Mouse (Mus musculus) 3134 (cell line): ENCODE results near the gene Wrap53.

Source experiments
- DNase-seq: peaks from one replicate; pipeline ENCODE4 v3.0.0-alpha.2; 2011; ENCODE audit warnings: low spot score; ENCODE audit not compliant: insufficient read length; ENCODE audit errors: extremely low read depth

Gene Wrap53

GRCm38 (mm10) chr11:69603516-69603915, 23.5 kb upstream of the Wrap53 start:
- no peak for DNase-seq

DNA sequence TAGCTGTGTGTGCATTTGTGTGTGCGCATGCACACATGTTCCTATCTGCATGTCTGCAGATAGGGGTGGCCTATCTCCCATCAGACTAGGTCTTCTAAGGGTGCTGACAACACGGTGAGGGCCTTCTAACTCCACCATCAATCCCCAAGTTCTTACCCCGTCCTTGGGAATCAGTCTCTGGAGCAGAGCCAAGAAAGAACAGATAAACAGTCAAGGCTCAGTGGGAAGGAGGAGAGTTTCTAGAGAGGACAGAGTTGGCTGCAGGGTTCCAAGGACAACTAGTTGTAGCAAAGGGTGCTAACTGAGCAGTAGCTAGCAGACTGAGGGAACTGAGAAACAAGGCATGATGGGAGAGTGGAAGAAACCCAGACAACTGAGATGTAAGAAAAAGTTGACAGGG, 21.7 kb upstream of the Wrap53 start:
- no peak for DNase-seq

DNA sequence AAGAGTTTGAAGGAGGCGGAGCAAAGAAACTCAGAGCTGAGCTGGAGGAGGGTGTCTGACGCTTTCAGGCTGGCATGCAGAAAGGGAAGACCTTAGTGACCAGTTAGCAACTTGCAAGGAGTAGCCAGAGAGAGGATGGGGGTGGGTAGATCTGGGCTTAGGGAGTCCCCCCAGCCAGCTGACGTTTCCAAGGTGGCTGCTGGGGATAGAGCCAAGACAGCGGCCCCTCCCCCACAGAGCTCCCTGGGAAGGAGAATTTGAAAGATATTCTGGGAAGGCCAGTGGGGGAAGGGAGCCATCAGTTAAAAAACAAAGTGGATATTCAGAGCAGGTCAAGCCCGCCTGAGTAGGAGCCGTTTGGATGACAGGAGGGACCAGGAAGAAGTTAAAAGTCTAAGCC, 20.0 kb upstream of the Wrap53 start:
- DNase-seq: no peak

DNA sequence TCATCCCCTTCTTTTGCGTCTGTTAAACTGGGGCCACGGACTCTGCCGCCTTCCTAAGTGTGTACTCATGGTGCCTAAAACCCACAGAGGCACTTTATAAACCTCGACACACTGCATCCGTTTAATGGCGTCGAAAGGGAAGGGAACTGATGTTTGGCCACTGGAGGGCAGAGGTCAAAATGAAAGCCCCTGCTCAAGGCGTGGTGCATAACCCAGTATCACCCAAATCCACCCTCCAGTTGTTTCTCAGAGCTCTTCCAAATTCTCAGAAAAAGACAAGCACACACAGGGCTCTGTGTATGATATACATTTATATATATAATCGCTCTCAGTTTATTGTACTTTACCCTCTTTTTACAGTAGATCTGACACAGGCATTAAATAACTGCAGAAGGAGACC, 19.4 kb upstream of the Wrap53 start:
- no peak for DNase-seq

DNA sequence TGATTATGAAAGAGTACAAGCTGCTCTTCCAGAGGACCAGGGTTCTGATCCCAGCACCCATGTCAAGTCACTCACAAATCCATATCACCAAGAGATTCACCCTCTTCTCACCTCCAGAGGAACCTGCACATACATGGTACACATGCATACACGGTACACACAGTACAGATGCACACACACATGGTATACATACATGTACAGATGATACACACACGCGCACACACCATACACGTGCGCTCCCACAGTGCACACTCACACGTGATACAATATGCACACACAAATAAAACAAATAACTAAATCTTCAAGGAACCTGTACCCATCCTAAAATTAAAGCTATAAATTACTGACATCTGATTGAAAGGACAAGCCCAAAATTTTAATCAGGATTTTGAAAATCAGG, 14.8 kb upstream of the Wrap53 start:
- no peak for DNase-seq

- DNase-seq: no peak
Observed at GRCm38 (mm10) chr11:69592799-69593198, 12.7 kb upstream of the Wrap53 start.

DNA sequence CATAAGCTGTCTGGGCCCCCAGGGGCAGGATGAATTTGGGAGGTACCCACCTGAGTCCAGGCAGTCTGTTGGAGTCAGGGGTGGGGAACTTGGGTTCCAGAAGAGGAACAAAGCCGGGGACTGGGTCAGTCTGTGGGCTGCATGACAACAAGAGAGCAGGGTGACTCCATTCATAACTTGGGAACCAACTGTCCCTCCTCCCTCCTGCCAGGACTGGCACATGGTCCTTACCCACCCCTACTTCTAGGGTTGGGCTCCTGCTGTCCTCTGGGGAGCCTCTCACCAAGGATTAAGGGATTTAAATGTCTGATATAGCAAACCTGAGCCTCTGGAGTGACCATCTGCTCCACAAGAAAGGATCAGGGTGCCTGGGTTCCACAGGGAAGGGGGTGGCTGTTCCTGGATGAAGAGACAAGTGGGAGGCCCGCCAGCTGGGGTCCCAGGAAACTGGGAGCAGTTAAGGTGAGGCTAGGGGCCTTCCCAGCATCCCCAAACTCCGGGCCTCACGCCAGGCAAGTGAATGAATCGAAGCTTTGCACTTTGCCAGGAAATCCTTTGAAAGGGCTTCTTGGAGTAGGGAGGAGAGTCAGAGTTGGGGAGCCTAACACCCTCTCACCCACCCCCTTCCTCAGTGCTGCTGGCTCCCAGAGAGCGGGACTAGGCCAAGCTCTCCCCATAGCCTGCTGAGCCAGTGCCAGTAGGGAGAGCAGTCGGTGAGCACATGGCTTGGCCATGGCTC, 12.0 kb upstream of the Wrap53 start:
- no peak for DNase-seq

GRCm38 (mm10) chr11:69591424-69591823, 11.4 kb upstream of the Wrap53 start:
- no peak for DNase-seq

DNA sequence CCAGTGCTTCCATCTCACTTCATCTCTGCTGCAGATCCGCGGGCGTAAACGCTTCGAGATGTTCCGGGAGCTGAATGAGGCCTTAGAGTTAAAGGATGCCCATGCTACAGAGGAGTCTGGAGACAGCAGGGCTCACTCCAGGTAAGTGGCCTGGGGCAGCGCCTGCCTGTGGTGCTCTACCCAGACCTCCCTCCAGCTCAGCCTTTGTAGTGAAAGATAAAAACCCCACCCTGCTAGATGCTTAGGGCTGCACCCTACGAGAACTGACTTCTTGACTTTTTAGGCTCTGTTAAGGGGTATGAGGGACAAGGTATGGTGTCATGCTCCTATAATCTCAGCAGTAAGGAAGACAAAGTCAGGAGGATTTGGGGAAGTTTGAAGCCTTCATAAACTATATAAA, 10.6 kb upstream of the Wrap53 start:
- DNase-seq: no peak

- DNase-seq: no peak
Observed at GRCm38 (mm10) chr11:69589207-69589834, 9.3 kb upstream of the Wrap53 start.

- no peak for DNase-seq
Observed at GRCm38 (mm10) chr11:69585718-69586325, 5.8 kb upstream of the Wrap53 start.

DNA sequence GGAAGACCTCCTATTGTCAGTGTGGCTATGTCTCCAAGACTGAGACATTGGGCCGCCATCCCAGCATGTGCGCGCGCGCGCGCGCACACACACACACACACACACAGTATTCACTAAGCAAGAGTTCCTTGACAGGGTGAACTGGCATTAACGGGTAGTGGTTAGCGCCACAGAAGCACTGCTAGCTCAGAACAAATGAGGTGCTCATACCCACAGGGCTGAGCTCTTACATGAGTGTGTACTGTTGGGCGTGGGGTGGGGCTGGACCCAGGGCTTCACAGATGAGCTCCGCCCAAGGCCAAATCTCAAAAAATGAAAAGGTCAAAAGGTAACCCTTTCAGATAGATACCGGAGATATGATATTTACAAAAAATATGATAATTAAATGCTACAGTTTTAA, 4.9 kb upstream of the Wrap53 start:
- no peak for DNase-seq

DNA sequence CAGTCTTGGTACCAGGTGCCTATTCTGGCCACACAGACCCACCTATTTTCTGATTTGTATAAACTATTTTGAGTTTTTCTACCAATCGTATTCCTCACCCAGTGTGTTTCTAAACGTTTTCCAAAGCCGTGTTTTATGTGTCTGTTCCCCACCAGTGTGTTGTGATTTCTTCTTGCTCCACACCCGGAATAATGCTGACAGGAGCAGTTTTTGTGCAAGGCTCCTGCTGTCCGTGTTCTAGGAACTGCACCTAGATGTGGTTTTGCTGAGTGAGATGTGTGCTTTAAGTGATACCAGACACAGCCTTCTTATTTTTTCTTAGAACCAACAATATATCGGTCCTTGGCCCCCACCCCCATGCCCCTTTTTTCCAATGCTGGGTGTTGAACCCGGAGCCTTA, 4.0 kb upstream of the Wrap53 start:
- DNase-seq: no peak

GRCm38 (mm10) chr11:69582230-69582805, 2.3 kb upstream of the Wrap53 start:
- no peak for DNase-seq

DNA sequence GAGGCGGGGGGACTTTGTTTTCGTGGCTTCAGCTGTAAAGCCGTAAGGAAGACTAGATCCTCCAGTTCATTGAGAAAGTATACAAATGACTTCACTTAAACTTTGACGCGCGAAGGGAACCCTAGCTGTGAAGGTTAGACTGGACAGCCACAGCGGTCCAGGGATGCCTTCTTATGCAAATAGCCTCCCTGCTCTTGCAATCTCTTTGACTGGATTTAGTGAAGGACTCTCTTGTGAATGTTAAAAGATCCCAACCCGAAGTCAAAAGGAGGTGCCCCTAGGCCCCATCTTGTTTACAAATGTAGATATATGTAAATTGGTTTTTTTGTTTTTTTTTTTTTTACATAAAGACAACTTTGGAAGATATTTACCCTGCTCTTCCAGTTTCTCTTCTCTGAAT, 1.8 kb upstream of the Wrap53 start:
- no peak for DNase-seq

DNA sequence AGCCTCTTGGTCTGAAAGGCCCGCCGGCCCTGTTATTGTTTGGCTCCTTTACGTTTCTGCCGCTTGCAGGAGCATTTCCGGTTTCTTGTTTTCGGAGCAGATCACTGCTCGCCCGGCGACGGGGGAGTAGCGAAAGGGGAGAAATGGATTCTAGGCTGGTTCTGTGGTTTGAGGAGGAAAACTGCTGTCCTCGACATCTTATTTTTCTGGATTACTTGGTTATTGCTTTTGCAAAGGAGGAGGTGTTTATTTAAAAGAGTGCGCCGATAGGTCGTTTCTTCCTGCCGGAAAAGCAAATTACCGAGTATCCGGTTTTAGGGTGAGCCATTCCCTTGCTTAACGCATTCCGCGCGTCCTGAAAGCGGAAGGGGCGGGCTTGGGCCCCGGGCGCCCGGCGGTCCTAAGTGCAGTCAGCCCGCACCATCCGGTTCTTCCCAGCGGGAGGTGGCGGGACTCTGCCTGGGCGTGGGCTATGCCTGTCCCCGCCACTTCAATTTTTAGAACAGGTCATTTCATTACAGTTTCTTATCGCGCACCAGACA, 1.2 kb upstream of the Wrap53 start:
- peak; percentile 95 for DNase-seq

- DNase-seq: no peak
Observed at GRCm38 (mm10) chr11:69580572-69581146, 604 bp upstream of the Wrap53 start.

DNA sequence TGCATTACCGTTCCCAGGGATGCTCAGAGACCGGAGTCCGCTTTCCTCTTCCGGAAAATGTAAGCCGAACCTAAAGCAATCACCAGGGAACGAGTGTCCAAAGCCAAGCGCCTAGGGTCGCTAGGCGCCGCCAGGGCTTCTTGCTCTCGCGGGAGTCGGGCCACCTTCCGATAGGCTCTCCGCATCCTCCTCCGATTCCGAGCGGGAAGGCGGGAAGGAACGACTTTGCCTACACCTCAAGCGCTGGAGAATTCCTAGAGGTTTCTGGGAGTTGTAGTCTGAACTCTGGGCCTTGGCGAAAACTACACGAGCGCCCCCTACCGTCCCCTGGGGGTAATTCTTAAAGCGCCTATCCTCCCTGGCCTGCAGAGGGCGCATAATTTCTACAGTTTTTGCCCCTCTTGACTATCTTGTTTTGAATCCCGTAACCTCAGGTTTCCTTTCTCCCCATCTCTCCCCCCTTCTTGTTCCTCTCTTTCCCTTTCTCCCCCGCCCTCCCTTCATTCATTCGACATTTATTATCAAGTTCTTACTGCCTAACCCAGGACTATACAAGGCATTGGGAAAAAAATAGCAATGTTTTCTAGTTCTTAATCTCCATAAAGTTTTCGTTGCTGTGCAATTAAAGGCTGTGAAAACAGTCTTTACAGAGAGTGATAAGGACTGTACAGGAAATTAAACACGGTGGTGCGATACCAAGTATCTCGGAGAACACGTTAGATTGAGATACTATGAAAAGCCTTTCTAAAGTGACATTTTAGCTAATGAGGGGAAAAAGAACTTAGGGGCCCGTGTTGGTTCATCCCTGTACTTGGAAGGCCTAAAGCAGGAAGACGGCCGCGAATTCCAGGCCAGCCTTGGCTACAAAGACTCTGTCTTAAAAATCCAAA, 682 bp downstream of the Wrap53 start:
- DNase-seq: peak; percentile 95

DNA sequence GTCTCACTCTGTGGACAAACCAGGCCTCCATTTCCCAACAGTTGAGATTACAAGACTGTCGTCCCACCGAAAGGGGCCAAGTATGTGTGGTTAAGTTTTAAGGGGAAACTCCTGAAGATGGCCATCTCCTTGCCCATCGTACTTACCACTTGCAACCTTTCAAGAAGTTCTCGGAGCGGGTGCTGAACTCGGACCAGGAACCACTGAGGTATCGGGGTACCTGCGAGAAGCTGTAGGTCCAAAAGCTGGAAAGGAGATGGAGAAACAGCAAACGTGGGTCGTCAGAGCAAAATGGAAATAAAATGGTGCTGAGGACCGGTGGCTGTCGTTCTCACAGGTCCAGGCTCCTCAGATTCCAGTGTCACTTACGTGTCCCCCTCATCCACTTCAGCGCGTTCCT, 1.8 kb downstream of the Wrap53 start:
- DNase-seq: no peak

- DNase-seq: no peak
Observed at GRCm38 (mm10) chr11:69576307-69576706, 3.7 kb downstream of the Wrap53 start.
